Mouse (Mus musculus) kidney, adult 2 months (tissue): ENCODE results near the gene Lca5. TPM values are rescaled to one million over a fixed set of nuclear protein-coding genes. Genes with fewer than 3 reads are reported as not detected.
A peak's percentile ranks its signal among the peaks of the same experiment; 100 is the strongest.

Experiments
- DNase-seq: peaks from one replicate; pipeline ENCODE4 v3.0.0; 2021
- H3K27ac ChIP-seq: fragments of 200-500 bp; 2 replicates; pipeline ENCODE4 v1.5.1; 2012; ENCODE audit warnings: low read depth, low read length, control low read depth, inconsistent platforms; ENCODE audit not compliant: insufficient read depth
- H3K27me3 ChIP-seq: fragments of 200-500 bp; replicated peaks from 2 replicates; pipeline ENCODE4 v1.6.1; 2012; ENCODE audit warnings: mild to moderate bottlenecking, moderate library complexity, low read length, inconsistent platforms; ENCODE audit not compliant: control insufficient read depth, insufficient read depth
- H3K36me3 ChIP-seq: fragments of 200-500 bp; 2 replicates; pipeline ENCODE4 v1.6.1; 2012; ENCODE audit warnings: mild to moderate bottlenecking, moderate library complexity, low read length, inconsistent platforms; ENCODE audit not compliant: control insufficient read depth, insufficient read depth
- H3K4me1 ChIP-seq: fragments of 200-500 bp; 2 replicates; pipeline ENCODE4 v1.6.1; 2011; ENCODE audit warnings: low read length; ENCODE audit not compliant: control insufficient read depth, insufficient read depth
- H3K4me3 ChIP-seq: fragments of 200-500 bp; 2 replicates; pipeline ENCODE4 v1.5.1; 2011; ENCODE audit warnings: mild to moderate bottlenecking, low read depth, low read length, control low read depth; ENCODE audit not compliant: insufficient read depth
- CTCF ChIP-seq: fragments of 200-500 bp; conservative IDR thresholded peaks from 2 replicates; pipeline ENCODE4 v1.5.1; 2011; ENCODE audit warnings: low read depth, mild to moderate bottlenecking, control low read depth, low read length, moderate library complexity, mixed read lengths; ENCODE audit not compliant: insufficient read depth, insufficient read length
- POLR2A ChIP-seq: fragments of 200-500 bp; IDR thresholded peaks from one replicate; pipeline ENCODE4 v1.6.1; 2011; ENCODE audit warnings: low read depth, low read length, control low read depth
- WGBS: fragments of 180-500 bp; shearing (Covaris S2); methylation state at CpG from one replicate; pipeline ENCODE4 v1.1.7; 2018; 5-methylcytosine and 5-hydroxymethylcytosine counted together
- polyA plus RNA-seq: library from polyadenylated mRNA; depleted of rRNA; stranded (reverse); fragments of >200 nt; gene quantifications from 2 replicates; pipeline ENCODE4 v1.2.3, GENCODE M21; 2012

The Lca5 gene
- polyA plus RNA-seq, 1 experiment, result 0.48 TPM

GRCm38 (mm10) chr9:83381317-83381716 is 59.6 kb downstream of the Lca5 start:
- H3K27me3 ChIP-seq, result no peaks in the 10 kb centered on the region
- H3K4me1 ChIP-seq, result no peaks in the 10 kb centered on the region
- no peak for TF ChIP-seq POLR2A
- peak; percentile 44 for TF ChIP-seq CTCF
- peak; percentile 13 for DNase-seq
- H3K4me3 ChIP-seq, result no peak overlapping the region
- H3K36me3 ChIP-seq, result no peaks in the 10 kb centered on the region
- H3K27ac ChIP-seq, result no peak overlapping the region

GRCm38 (mm10) chr9:83379661-83380060 is 61.3 kb downstream of the Lca5 start:
- TF ChIP-seq POLR2A, result no peak
- TF ChIP-seq CTCF, result no peak
- no peak for DNase-seq

GRCm38 (mm10) chr9:83377132-83377531 is 63.8 kb downstream of the Lca5 start:
- DNase-seq, result no peak

More at GRCm38 (mm10) chr9:83379661-83380060, 61.3 kb downstream of the Lca5 start:
- H3K27ac ChIP-seq, result no peak overlapping the region
- no peaks in the 10 kb centered on the region for H3K4me1 ChIP-seq
- no peaks in the 10 kb centered on the region for H3K27me3 ChIP-seq
- no peak overlapping the region for H3K4me3 ChIP-seq
- WGBS, result 92% methylated on average over 10 of the region's 10 CpGs
- H3K36me3 ChIP-seq, result no peaks in the 10 kb centered on the region

GRCm38 (mm10) chr9:83375522-83376176 is 65.3 kb downstream of the Lca5 start:
- TF ChIP-seq CTCF (no peak), POLR2A (no peak)
- no peak overlapping the region for H3K27ac ChIP-seq
- no peaks in the 10 kb centered on the region for H3K27me3 ChIP-seq
- no peaks in the 10 kb centered on the region for H3K36me3 ChIP-seq
- DNase-seq, result no peak
- peaks cover 4% of the 10 kb centered on the region for H3K4me1 ChIP-seq
- H3K4me3 ChIP-seq, result no peak overlapping the region
- 81% methylated on average over 4 of the region's 4 CpGs for WGBS

More at GRCm38 (mm10) chr9:83377132-83377531, 63.8 kb downstream of the Lca5 start:
- 81% methylated on average over 2 of the region's 2 CpGs for WGBS
- H3K4me3 ChIP-seq, result no peak overlapping the region
- H3K27ac ChIP-seq, result no peak overlapping the region
- peaks cover 1% of the 10 kb centered on the region; the same call in 1 of the 2 replicates for H3K4me1 ChIP-seq
- H3K36me3 ChIP-seq, result no peaks in the 10 kb centered on the region
- H3K27me3 ChIP-seq, result no peaks in the 10 kb centered on the region
- TF ChIP-seq POLR2A, result no peak
- TF ChIP-seq CTCF, result no peak

GRCm38 (mm10) chr9:83370907-83371306 is 70.0 kb downstream of the Lca5 start:
- Histone ChIP-seq H3K27ac (no peak overlapping the region), H3K36me3 (no peaks in the 10 kb centered on the region), H3K4me3 (no peak overlapping the region), H3K27me3 (no peaks in the 10 kb centered on the region), H3K4me1 (peaks cover 4% of the 10 kb centered on the region)
- 5% methylated on average over 1 of the region's 1 CpGs for WGBS
- TF ChIP-seq CTCF (no peak), POLR2A (no peak)
- DNase-seq, result peak; percentile 63

- peaks cover 4% of the 10 kb centered on the region for H3K4me1 ChIP-seq
Observed at GRCm38 (mm10) chr9:83368234-83368633, 72.7 kb downstream of the Lca5 start.

GRCm38 (mm10) chr9:83355802-83356201 is 85.1 kb downstream of the Lca5 start:
- H3K27ac ChIP-seq, result no peak overlapping the region
- H3K4me1 ChIP-seq, result no peaks in the 10 kb centered on the region
- no peaks in the 10 kb centered on the region for H3K27me3 ChIP-seq
- no peaks in the 10 kb centered on the region for H3K36me3 ChIP-seq
- DNase-seq, result no peak
- 65% methylated on average over 4 of the region's 4 CpGs for WGBS
- TF ChIP-seq CTCF, result no peak
- no peak for TF ChIP-seq POLR2A
- no peak overlapping the region for H3K4me3 ChIP-seq

More at GRCm38 (mm10) chr9:83368234-83368633, 72.7 kb downstream of the Lca5 start:
- no peaks in the 10 kb centered on the region for H3K27me3 ChIP-seq
- no peak overlapping the region for H3K27ac ChIP-seq
- 89% methylated on average over 1 of the region's 1 CpGs for WGBS
- no peak overlapping the region for H3K4me3 ChIP-seq
- DNase-seq, result peak; percentile 47
- TF ChIP-seq POLR2A (no peak), CTCF (no peak)
- no peaks in the 10 kb centered on the region for H3K36me3 ChIP-seq
